Mouse (Mus musculus) liver, adult 2 months (tissue): ENCODE measurements at regions not wholly inside any gene's neighbourhood (a gene's known extent, or its start where the extent isn't known, plus 50 kb on each side); places are given as distances from the start of the nearest gene placed in this dataset.

ENCODE experiments used
- DNase-seq: peaks from one replicate; pipeline ENCODE4 v3.0.0-alpha.2; 2011; ENCODE audit warnings: low read depth, low spot score; ENCODE audit errors: extremely low read depth
- H3K27ac ChIP-seq: fragments of 200-500 bp; replicated peaks from 2 replicates; pipeline ENCODE4 v1.5.1; 2012; ENCODE audit warnings: low read depth, mild to moderate bottlenecking, control low read depth, inconsistent platforms, low read length; ENCODE audit not compliant: insufficient read depth
- H3K27me3 ChIP-seq: fragments of 200-500 bp; 2 replicates; pipeline ENCODE4 v1.6.1; 2012; ENCODE audit warnings: mild to moderate bottlenecking, moderate library complexity, low read length, inconsistent platforms; ENCODE audit not compliant: control insufficient read depth, insufficient read depth
- H3K36me3 ChIP-seq: fragments of 200-500 bp; 2 replicates; pipeline ENCODE4 v1.6.1; 2012; ENCODE audit warnings: low read length, inconsistent platforms; ENCODE audit not compliant: control insufficient read depth, insufficient read depth
- H3K4me1 ChIP-seq: fragments of 200-500 bp; 2 replicates; pipeline ENCODE4 v1.6.1; 2011; ENCODE audit warnings: low read length; ENCODE audit not compliant: control insufficient read depth, insufficient read depth
- H3K4me3 ChIP-seq: fragments of 200-500 bp; 2 replicates; pipeline ENCODE4 v1.5.1; 2011; ENCODE audit warnings: low read depth, mild to moderate bottlenecking, control low read depth, low read length, moderate library complexity; ENCODE audit not compliant: insufficient read depth
- H3K79me2 ChIP-seq: fragments of 200-500 bp; 2 replicates; pipeline ENCODE4 v1.6.1; 2012; ENCODE audit warnings: inconsistent platforms, mild to moderate bottlenecking, low read length, moderate library complexity; ENCODE audit not compliant: control insufficient read depth, insufficient read depth
- H3K9ac ChIP-seq: fragments of 200-500 bp; 2 replicates; pipeline ENCODE4 v1.6.1; 2012; ENCODE audit warnings: low read depth, mild to moderate bottlenecking, control low read depth, inconsistent platforms, low read length
- CTCF ChIP-seq: fragments of 200-500 bp; IDR thresholded peaks from 2 replicates; pipeline ENCODE4 v1.5.1; 2011; ENCODE audit warnings: low read depth, low read length, control low read depth
- POLR2A ChIP-seq: fragments of 200-500 bp; IDR thresholded peaks from 2 replicates; pipeline ENCODE4 v1.6.1; 2011; ENCODE audit warnings: low read length, control low read depth; ENCODE audit not compliant: insufficient read depth; ENCODE audit errors: extremely low read depth
- WGBS: fragments of 180-500 bp; shearing (Covaris S2); methylation state at CpG from one replicate; pipeline ENCODE4 v1.1.7; 2018; 5-methylcytosine and 5-hydroxymethylcytosine counted together

DNA sequence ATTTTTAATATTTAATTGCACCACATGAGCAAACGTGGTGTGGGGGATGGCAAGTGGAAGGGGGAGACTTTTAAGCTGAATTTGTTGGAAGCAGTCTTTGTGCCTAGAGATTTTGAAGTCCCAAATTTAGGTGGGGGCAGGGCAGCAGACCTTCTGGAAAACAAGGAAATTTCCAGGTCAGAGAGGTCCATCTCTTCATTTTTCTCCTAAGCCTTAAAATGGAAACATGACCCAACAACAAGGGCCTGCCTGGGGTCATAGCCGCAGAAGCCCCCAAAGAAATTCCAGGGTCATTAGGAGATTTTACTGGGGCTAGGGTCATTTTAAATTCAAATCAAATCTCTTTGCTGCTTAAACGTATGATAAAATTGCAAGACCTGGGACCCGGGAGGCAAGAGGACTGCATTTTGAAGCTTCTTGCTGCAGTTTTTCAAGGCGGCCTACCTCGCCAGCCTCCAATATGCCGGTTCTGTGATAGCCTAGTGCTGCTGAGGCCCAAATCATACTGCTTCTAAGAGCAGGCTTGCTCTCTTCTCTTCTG lies 490.0 kb downstream of the Prss52 start:
- H3K9ac ChIP-seq: no peak overlapping the region
- H3K4me3 ChIP-seq: no peak overlapping the region
- 71% methylated on average over 7 of the region's 7 CpGs for WGBS
- H3K27me3 ChIP-seq: peaks cover 15% of the 10 kb centered on the region
- no peak for TF ChIP-seq POLR2A
- no peak for TF ChIP-seq CTCF
- no peaks in the 10 kb centered on the region for H3K4me1 ChIP-seq
- no peak overlapping the region for H3K27ac ChIP-seq
- no peaks in the 10 kb centered on the region for H3K79me2 ChIP-seq
- H3K36me3 ChIP-seq: no peaks in the 10 kb centered on the region
- DNase-seq: no peak

- no peak for TF ChIP-seq POLR2A
- TF ChIP-seq CTCF: no peak
- DNase-seq: no peak
- H3K9ac ChIP-seq: no peak overlapping the region
- no peaks in the 10 kb centered on the region for H3K36me3 ChIP-seq
- no peaks in the 10 kb centered on the region for H3K79me2 ChIP-seq
- no peaks in the 10 kb centered on the region for H3K4me1 ChIP-seq
- no peak overlapping the region for H3K27ac ChIP-seq
- 74% methylated on average over 10 of the region's 10 CpGs for WGBS
- H3K27me3 ChIP-seq: peaks cover 9% of the 10 kb centered on the region
- H3K4me3 ChIP-seq: no peak overlapping the region
Measured at GRCm38 (mm10) chr14:64594811-64595522, 490.9 kb downstream of the Prss52 start.

DNA sequence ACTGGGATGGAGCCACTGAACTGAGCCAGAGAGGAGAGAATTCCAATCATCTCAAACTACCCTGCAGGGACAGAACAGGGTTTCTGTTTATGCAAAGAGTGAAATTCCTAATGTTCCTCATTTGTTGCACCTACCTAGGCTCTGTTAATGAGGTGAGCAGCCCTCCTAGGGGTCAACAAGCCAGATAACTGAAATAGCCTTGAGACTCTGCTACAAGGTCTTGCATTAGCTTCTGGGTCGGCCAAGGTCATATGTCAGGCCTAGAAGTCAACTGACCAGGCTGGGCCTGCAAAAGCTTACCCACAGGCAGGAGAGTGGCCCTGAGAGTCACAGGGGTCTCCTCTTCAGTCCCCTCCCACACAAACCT lies 491.4 kb downstream of the Prss52 start:
- no peaks in the 10 kb centered on the region for H3K79me2 ChIP-seq
- DNase-seq: no peak
- H3K9ac ChIP-seq: no peak overlapping the region
- H3K36me3 ChIP-seq: no peaks in the 10 kb centered on the region
- H3K4me1 ChIP-seq: no peaks in the 10 kb centered on the region
- no peak overlapping the region for H3K4me3 ChIP-seq
- peaks cover 6% of the 10 kb centered on the region for H3K27me3 ChIP-seq
- TF ChIP-seq POLR2A: no peak
- TF ChIP-seq CTCF: no peak
- 75% methylated on average over 1 of the region's 1 CpGs for WGBS
- no peak overlapping the region for H3K27ac ChIP-seq

GRCm38 (mm10) chr14:64595891-64596290 lies 491.8 kb downstream of the Prss52 start:
- Histone ChIP-seq H3K79me2 (no peaks in the 10 kb centered on the region), H3K4me1 (no peaks in the 10 kb centered on the region), H3K9ac (no peak overlapping the region), H3K36me3 (no peaks in the 10 kb centered on the region), H3K27ac (no peak overlapping the region), H3K27me3 (peaks cover 2% of the 10 kb centered on the region; the same call in 1 of the 2 replicates), H3K4me3 (no peak overlapping the region)
- 92% methylated on average over 4 of the region's 4 CpGs for WGBS
- TF ChIP-seq POLR2A: no peak
- TF ChIP-seq CTCF: no peak
- no peak for DNase-seq

- Histone ChIP-seq H3K79me2 (no peaks in the 10 kb centered on the region), H3K27me3 (peaks cover under 1% of the 10 kb centered on the region; the same call in 1 of the 2 replicates), H3K9ac (no peak overlapping the region), H3K27ac (no peak overlapping the region), H3K4me1 (no peaks in the 10 kb centered on the region), H3K4me3 (no peak overlapping the region), H3K36me3 (no peaks in the 10 kb centered on the region)
- no peak for DNase-seq
- 75% methylated on average over 8 of the region's 8 CpGs for WGBS
- TF ChIP-seq POLR2A (no peak), CTCF (no peak)
Measured at GRCm38 (mm10) chr14:64597218-64597617, 493.1 kb downstream of the Prss52 start.
